Mouse (Mus musculus): Measurements from ENCODE around the gene Kalrn. TPM values are rescaled to one million over a fixed set of nuclear protein-coding genes. Genes with fewer than 3 reads are reported as not detected.

The Kalrn gene
- polyA plus RNA-seq, 2 experiments, result 8.8 to 11.7 TPM

GRCm38 (mm10) chr16:33998011-33998410, 575.3 kb downstream of the Kalrn start:
- Histone ChIP-seq H3K4me3 (replicated peaks; ENCODE audit: low read length) (no peak overlapping the region), H3K9me3 (ENCODE audit: control insufficient read depth, low read length) (no peaks in the 10 kb centered on the region), H3K9ac (ENCODE audit: low read depth, low read length, severe bottlenecking) (no peak overlapping the region), H3K4me1 (ENCODE audit: control insufficient read depth, insufficient read depth, low read length) (peaks cover 6% of the 10 kb centered on the region; the same call in 1 of the 2 replicates), H3K36me3 (ENCODE audit: control insufficient read depth, insufficient read depth, low read length) (no peaks in the 10 kb centered on the region), H3K27ac (replicated peaks; ENCODE audit: low read depth, low read length) (no peak overlapping the region), H3K4me2 (replicated peaks; ENCODE audit: low read depth, low read length, severe bottlenecking) (no peak overlapping the region), H3K27me3 (ENCODE audit: control insufficient read depth, insufficient read depth, low read length) (no peaks in the 10 kb centered on the region)
- WGBS, result 85% methylated on average over 6 of the region's 6 CpGs
- DNase-seq (ENCODE audit: low spot score), result no peak
- ATAC-seq (ENCODE audit: low FRiP score, low read depth), result no peak
- TF ChIP-seq POLR2A (IDR thresholded peaks at IDR 0.05; ENCODE audit: borderline replicate concordance, extremely low read depth, insufficient read depth, insufficient read length), result no peak

DNA sequence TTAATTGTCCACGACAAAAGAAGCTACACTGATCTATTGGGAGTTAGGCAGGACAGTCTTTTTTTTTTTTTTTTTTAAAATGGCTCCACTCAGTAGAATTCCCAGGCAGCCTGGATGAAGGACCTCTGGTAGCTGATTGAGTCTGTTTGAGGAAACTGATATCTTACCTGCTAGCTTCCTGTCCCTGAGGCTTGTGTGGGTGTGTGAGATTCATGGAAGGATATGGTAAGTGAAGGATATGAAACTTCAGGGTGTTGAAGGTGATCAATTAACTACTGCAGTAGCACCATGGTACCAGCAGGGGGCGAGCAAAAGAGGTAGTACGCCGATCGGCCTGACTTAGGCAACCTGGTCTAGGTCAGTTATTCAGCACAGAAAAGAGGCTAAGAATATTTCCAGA, 577.3 kb downstream of the Kalrn start:
- H3K4me1 ChIP-seq (ENCODE audit: control insufficient read depth, insufficient read depth, low read length), result no peaks in the 10 kb centered on the region
- TF ChIP-seq POLR2A (IDR thresholded peaks at IDR 0.05; ENCODE audit: borderline replicate concordance, extremely low read depth, insufficient read depth, insufficient read length), result no peak
- DNase-seq (ENCODE audit: low spot score), result peak; percentile 78
- ATAC-seq (ENCODE audit: low FRiP score, low read depth), result no peak
- no peak overlapping the region for H3K4me2 ChIP-seq (replicated peaks; ENCODE audit: low read depth, low read length, severe bottlenecking)
- no peaks in the 10 kb centered on the region for H3K9me3 ChIP-seq (ENCODE audit: control insufficient read depth, low read length)
- no peak overlapping the region for H3K27ac ChIP-seq (replicated peaks; ENCODE audit: low read depth, low read length)
- no peak overlapping the region for H3K9ac ChIP-seq (ENCODE audit: low read depth, low read length, severe bottlenecking)
- H3K36me3 ChIP-seq (ENCODE audit: control insufficient read depth, insufficient read depth, low read length), result no peaks in the 10 kb centered on the region
- WGBS, result 10% methylated on average over 5 of the region's 5 CpGs
- no peak overlapping the region for H3K4me3 ChIP-seq (replicated peaks; ENCODE audit: low read length)
- no peaks in the 10 kb centered on the region for H3K27me3 ChIP-seq (ENCODE audit: control insufficient read depth, insufficient read depth, low read length)

GRCm38 (mm10) chr16:33995496-33995895, 577.8 kb downstream of the Kalrn start:
- TF ChIP-seq POLR2A (IDR thresholded peaks at IDR 0.05; ENCODE audit: borderline replicate concordance, extremely low read depth, insufficient read depth, insufficient read length), result no peak
- Histone ChIP-seq H3K4me3 (replicated peaks; ENCODE audit: low read length) (no peak overlapping the region), H3K4me1 (ENCODE audit: control insufficient read depth, insufficient read depth, low read length) (no peaks in the 10 kb centered on the region), H3K27ac (replicated peaks; ENCODE audit: low read depth, low read length) (no peak overlapping the region), H3K4me2 (replicated peaks; ENCODE audit: low read depth, low read length, severe bottlenecking) (no peak overlapping the region), H3K9ac (ENCODE audit: low read depth, low read length, severe bottlenecking) (no peak overlapping the region), H3K9me3 (ENCODE audit: control insufficient read depth, low read length) (no peaks in the 10 kb centered on the region), H3K36me3 (ENCODE audit: control insufficient read depth, insufficient read depth, low read length) (no peaks in the 10 kb centered on the region), H3K27me3 (ENCODE audit: control insufficient read depth, insufficient read depth, low read length) (no peaks in the 10 kb centered on the region)
- DNase-seq (ENCODE audit: low spot score) (no peak), ATAC-seq (ENCODE audit: low FRiP score, low read depth) (no peak)
- WGBS, result 84% methylated on average over 3 of the region's 3 CpGs

DNA sequence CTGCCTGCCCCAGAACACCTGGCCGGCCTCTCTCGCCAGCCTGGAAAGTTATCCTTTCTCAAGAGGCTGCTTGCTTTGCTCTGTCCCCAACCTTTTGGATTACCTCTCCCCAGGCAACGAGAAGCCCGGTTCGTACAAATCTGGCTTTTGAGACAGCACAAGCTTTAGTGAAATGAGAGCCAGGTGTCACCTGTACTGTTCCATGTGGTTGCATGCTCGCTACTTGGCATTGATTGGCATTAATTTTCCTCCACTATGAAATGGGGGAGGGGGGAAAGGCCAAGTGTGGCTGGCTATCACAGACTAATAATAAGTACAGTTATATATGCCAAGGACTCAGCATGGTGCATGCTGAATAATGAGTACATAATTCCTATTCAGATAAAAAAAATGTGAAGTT, 579.0 kb downstream of the Kalrn start:
- 53% methylated on average over 6 of the region's 6 CpGs for WGBS
- no peak for TF ChIP-seq POLR2A (IDR thresholded peaks at IDR 0.05; ENCODE audit: borderline replicate concordance, extremely low read depth, insufficient read depth, insufficient read length)

DNA sequence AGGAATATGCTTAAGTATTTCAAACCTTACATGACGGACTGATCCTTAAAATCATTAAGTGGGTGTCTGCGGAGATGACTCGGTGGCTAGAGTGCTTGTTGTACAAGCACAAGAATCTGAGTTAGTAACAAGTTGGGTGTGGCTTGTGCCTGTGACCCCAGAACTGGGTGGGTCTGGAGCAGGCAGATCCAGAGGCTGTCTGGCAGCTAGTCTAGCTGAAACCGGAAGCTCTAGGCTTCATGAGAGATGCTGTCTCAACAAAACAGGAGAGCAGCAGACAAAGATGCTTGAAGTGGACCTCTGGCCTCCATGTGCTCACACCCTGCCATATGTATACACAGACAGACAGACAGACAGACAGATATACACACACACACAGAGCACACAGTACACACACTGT, 582.6 kb downstream of the Kalrn start:
- WGBS, result 83% methylated on average over 4 of the region's 4 CpGs
- H3K9ac ChIP-seq (ENCODE audit: low read depth, low read length, severe bottlenecking), result no peak overlapping the region
- no peak overlapping the region for H3K27ac ChIP-seq (replicated peaks; ENCODE audit: low read depth, low read length)
- H3K4me2 ChIP-seq (replicated peaks; ENCODE audit: low read depth, low read length, severe bottlenecking), result no peak overlapping the region
- no peak overlapping the region for H3K4me3 ChIP-seq (replicated peaks; ENCODE audit: low read length)
- no peaks in the 10 kb centered on the region for H3K9me3 ChIP-seq (ENCODE audit: control insufficient read depth, low read length)
- DNase-seq (ENCODE audit: low spot score) (no peak), ATAC-seq (ENCODE audit: low FRiP score, low read depth) (no peak)
- no peaks in the 10 kb centered on the region for H3K27me3 ChIP-seq (ENCODE audit: control insufficient read depth, insufficient read depth, low read length)
- no peaks in the 10 kb centered on the region for H3K36me3 ChIP-seq (ENCODE audit: control insufficient read depth, insufficient read depth, low read length)
- no peak for TF ChIP-seq POLR2A (IDR thresholded peaks at IDR 0.05; ENCODE audit: borderline replicate concordance, extremely low read depth, insufficient read depth, insufficient read length)
- H3K4me1 ChIP-seq (ENCODE audit: control insufficient read depth, insufficient read depth, low read length), result no peaks in the 10 kb centered on the region

More for the DNA sequence above, 579.0 kb downstream of the Kalrn start:
- no peak overlapping the region for H3K4me2 ChIP-seq (replicated peaks; ENCODE audit: low read depth, low read length, severe bottlenecking)
- H3K27ac ChIP-seq (replicated peaks; ENCODE audit: low read depth, low read length), result no peak overlapping the region
- DNase-seq (ENCODE audit: low spot score) (no peak), ATAC-seq (ENCODE audit: low FRiP score, low read depth) (no peak)
- H3K4me3 ChIP-seq (replicated peaks; ENCODE audit: low read length), result no peak overlapping the region
- H3K36me3 ChIP-seq (ENCODE audit: control insufficient read depth, insufficient read depth, low read length), result no peaks in the 10 kb centered on the region
- no peaks in the 10 kb centered on the region for H3K27me3 ChIP-seq (ENCODE audit: control insufficient read depth, insufficient read depth, low read length)
- no peaks in the 10 kb centered on the region for H3K9me3 ChIP-seq (ENCODE audit: control insufficient read depth, low read length)
- no peaks in the 10 kb centered on the region for H3K4me1 ChIP-seq (ENCODE audit: control insufficient read depth, insufficient read depth, low read length)
- H3K9ac ChIP-seq (ENCODE audit: low read depth, low read length, severe bottlenecking), result no peak overlapping the region

- H3K9me3 ChIP-seq (ENCODE audit: control insufficient read depth, low read length), result no peaks in the 10 kb centered on the region
- TF ChIP-seq POLR2A (IDR thresholded peaks at IDR 0.05; ENCODE audit: borderline replicate concordance, extremely low read depth, insufficient read depth, insufficient read length), result no peak
- H3K4me2 ChIP-seq (replicated peaks; ENCODE audit: low read depth, low read length, severe bottlenecking), result no peak overlapping the region
- H3K4me3 ChIP-seq (replicated peaks; ENCODE audit: low read length), result no peak overlapping the region
- no peaks in the 10 kb centered on the region for H3K4me1 ChIP-seq (ENCODE audit: control insufficient read depth, insufficient read depth, low read length)
- no peak for DNase-seq (ENCODE audit: low spot score)
- no peaks in the 10 kb centered on the region for H3K36me3 ChIP-seq (ENCODE audit: control insufficient read depth, insufficient read depth, low read length)
- no peak overlapping the region for H3K9ac ChIP-seq (ENCODE audit: low read depth, low read length, severe bottlenecking)
- no peaks in the 10 kb centered on the region for H3K27me3 ChIP-seq (ENCODE audit: control insufficient read depth, insufficient read depth, low read length)
- 84% methylated on average over 1 of the region's 1 CpGs for WGBS
- no peak for ATAC-seq (ENCODE audit: low FRiP score, low read depth)
- no peak overlapping the region for H3K27ac ChIP-seq (replicated peaks; ENCODE audit: low read depth, low read length)
These were observed 584.2 kb downstream of the Kalrn start for GRCm38 (mm10) chr16:33989106-33989505.

All from limb, embryonic 14.5 days (tissue).